Mouse (Mus musculus): ENCODE results near the gene Robo2.

Robo2 gene

GRCm38 (mm10) chr16:74321666-74322371 lies 89.8 kb downstream of the Robo2 start:
- no peak for DNase-seq

DNA sequence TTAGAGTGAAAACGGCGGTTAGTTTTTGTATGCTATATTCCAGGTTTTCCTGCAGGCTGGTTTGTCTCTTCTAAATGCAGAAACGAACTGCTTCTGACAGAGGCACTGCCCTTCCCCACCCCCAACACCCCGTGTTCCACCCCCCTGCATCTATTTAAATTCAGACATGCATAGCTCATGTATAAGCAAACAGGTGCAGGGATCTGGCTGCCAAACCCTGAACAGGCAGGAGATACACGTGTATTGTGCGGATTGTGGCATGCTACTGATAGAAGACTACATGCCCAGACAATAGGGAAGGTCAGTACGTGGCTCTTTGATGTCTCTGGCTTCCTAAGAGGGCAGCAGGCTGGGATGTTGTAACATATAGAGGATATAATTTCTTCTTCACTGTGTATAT lies 95.5 kb downstream of the Robo2 start:
- no peak for DNase-seq

- no peak for DNase-seq
These were observed 98.4 kb downstream of the Robo2 start for GRCm38 (mm10) chr16:74313222-74313621.

DNA sequence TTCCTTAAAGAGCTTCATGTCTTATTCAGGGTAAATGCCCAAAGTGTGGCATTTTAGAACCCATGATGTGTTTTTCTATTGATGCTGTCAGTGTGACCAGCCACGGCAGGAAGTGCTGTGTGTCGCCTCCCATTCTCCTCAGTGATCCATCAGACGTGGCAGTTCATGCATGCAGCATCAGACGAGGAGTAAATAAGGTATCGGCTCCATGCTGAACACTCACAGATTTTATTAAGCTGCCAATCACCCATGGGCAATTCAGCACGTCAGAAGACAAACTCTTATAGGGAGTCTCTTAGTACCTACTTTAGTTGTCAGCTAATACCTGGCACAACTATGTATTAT lies 104.1 kb downstream of the Robo2 start:
- no peak for DNase-seq

DNA sequence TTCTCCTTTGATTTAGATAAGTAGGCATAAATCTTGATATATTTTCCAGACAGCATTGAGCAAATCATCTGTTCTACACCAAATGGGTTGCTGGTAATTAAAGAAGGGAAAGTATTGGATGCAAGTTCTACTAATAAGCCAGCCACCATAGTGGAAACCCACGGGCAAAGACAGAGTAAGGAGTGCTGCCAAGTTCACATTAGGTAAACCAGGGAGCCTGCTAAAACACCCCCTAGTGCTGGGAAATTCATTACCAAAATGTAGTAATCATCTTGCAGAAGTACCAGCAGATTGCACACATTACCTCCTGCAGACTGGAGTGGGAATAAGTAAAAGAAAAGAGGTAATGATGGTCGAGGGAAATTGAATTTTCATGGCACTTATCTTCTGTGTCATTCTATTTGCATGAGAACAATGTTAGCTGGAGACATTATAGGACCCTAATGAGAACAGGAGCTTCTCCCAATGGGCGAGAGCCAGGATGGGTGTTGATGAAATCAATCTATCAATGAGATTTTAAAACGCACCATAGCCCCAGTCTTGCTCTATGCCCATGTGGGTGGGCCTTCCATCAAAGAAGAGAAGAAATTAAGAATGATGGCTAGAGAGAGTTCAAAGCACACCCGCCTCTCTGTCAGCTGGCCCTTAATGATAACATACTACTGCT lies 104.6 kb downstream of the Robo2 start:
- no peak for DNase-seq

- no peak for DNase-seq
These were observed 123.7 kb downstream of the Robo2 start for GRCm38 (mm10) chr16:74287878-74288277.

- DNase-seq = no peak
These were observed 129.1 kb downstream of the Robo2 start for GRCm38 (mm10) chr16:74282549-74282948.

DNA sequence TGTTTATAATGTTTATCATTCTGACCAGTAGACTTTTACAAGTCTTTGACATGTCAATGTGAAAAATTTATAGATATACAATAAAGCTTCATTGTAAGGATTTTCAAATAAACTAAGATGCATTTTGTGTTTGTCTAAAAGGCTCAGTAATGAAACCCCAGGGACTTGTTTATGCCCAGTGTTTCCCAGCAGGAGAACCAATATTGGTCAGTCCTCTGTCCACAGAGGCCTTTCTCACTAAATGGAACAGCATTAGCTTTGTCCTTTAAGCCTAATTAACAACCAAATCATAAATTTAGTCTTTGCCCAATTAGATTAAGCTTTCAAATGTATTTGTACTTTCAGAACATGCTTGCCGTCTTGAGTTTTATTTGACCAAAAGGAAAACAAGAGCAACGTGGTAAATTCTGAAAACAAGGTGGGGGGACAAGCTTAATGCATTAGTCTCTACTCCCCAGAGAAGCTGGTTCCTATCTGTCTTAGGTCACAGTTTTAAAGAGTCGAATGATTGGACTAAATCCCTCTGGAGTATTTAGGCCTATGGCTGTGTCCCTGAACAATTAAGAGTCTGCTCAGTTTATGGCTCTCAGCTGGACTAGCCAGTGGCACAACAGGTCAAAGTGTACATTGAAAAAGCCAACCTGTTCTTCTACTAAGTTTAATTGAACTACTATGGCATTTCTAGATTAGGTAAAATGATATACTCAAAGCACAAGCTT lies 134.6 kb downstream of the Robo2 start:
- no peak for DNase-seq

DNA sequence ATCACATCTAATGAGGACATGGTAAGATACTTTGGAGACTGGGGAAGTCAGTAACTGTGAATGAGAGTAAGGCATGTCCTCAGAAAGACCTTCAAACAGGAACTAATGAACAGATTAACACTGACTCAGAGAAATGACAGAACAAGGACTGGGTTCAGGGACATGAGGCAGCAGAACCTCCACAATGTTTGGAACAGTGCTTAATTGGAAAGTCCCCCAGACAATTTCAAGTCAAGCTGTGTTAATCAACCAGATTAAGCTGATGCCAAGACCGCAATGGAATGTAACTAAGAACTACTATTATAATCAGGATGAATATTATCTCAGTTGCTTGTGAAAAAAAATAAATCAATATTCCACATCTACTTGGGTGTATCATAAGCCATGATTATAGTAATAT lies 137.0 kb downstream of the Robo2 start:
- DNase-seq = no peak

DNA sequence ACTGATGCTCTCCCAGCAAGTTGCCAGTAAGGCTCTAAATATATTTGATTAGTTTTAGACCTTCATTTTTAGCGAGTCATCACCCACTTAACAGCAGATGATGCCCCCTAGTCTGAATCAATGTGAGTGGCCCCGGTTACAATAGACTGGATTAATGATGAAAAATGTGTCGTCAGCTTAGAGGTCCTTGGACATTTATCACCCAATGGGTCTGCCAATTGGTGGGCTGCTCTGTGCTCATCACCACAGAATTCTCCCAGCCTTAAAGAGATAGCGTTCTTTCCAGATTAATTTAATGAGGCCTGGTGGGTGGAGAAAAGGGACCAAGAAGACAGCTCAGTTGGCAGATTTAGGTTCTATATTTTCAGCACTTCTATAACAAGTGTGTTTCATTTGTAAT lies 138.6 kb downstream of the Robo2 start:
- DNase-seq = no peak

DNA sequence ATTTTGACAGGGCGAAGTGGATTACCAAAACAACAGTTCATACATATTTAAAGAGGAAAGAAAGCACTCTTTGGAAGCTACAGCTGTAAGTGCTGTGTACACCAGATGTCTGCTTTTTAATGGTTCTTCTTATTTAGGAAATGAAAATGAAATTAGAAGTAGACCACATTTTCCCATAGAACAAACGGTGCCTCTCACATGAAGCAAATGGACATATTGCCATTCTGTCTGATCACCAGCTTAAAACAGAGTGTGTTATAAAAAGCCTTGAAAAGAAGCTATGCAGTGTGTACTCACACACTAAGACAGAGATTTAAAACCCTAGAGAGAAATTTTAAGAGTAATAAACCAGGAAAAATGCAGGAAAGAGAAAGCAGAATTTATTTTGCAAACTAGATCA lies 153.4 kb downstream of the Robo2 start:
- no peak for DNase-seq

GRCm38 (mm10) chr16:74244452-74244851 lies 167.2 kb downstream of the Robo2 start:
- no peak for DNase-seq

DNA sequence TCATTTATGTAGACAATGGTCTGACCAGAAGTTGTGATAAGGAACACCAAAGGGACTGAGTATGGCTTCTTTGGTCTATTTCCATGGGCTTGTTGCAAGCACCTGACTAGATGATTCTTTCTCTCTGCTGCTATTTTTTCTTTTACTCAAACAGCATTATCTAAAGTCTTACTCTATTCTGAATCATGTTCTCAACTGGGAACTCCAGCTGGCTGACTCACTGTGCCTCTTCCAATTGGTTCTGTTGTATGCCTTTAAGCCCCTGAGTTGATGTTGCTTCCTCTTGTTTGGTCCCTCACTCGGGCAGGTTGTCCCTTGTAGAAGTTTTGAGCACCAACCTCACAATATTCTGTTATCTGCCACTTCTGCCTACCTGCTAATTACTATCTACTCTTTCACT lies 170.1 kb downstream of the Robo2 start:
- no peak for DNase-seq

GRCm38 (mm10) chr16:74237411-74237930 lies 174.2 kb downstream of the Robo2 start:
- no peak for DNase-seq

- no peak for DNase-seq
These were observed 177.1 kb downstream of the Robo2 start for GRCm38 (mm10) chr16:74234393-74235059.

GRCm38 (mm10) chr16:74233596-74233995 lies 178.0 kb downstream of the Robo2 start:
- no peak for DNase-seq

DNA sequence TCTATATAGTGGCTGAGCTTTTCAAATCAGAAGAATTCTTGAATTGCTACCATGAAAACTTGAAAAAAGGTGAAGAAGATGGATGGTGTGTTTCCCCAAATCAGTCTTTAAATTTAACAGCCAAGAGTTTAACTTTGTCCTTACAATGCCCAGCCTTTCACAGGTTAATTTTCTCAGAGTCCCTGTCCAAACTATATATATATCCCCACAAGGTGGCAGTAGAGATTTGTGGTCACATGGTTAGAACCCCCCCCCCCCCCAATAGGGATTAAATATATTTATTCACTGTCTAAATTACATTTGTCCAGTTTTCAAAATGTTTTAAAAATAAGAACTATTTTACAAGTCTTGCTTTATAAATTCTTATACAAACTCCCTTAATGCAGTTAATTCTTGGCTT lies 184.3 kb downstream of the Robo2 start:
- DNase-seq = no peak

- no peak for DNase-seq
These were observed 186.0 kb downstream of the Robo2 start for GRCm38 (mm10) chr16:74225423-74226272.

DNA sequence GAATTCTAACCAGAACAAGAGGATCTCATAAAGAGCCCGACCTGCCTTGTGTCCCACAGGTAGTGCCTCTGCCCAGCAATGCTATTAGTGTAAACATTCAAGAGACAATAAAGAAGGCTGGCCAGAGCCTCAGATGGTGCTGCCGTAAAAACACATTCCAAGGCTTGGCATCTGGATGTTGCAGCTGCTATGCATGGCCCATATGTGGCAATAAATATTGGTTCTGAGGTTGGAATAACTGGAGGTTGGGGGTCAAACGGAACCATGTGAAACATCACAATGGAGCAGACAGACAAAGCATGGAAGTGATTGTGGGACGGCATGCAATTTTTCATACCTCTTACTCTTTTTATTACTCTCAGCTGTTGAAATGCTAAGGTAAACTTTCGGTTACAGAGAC lies 189.1 kb downstream of the Robo2 start:
- DNase-seq = no peak

GRCm38 (mm10) chr16:74216879-74217415 lies 194.7 kb downstream of the Robo2 start:
- peak; percentile 12 for DNase-seq

- DNase-seq = peak; percentile 31
These were observed 195.8 kb downstream of the Robo2 start for GRCm38 (mm10) chr16:74215791-74216190.

DNA sequence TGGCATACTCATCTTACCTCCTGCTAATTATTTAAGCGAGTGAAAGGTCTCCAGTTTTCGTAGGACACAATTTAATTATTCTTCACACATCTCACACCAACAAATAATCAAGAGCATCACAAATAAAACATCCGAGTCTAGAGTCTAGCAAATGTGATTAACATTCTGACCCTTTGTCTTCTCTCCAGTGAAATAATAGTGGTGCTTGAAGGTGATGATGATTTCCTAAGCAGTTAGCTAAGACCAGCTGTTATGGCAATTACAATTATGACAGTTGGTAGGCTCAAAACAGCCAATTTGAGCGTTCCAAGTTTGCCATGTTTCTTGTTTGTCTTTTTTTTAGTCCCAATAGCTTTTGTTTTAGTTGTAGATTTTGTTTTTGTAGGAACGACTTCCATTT lies 210.9 kb downstream of the Robo2 start:
- no peak for DNase-seq
